Mouse (Mus musculus): ENCODE results near the gene Zscan4b.
"Not testable (repeated sequence)": the region's sequence is repeated elsewhere in the genome, so short reads cannot be mapped to it uniquely, and the experiment has no call there.

The Zscan4b gene

DNA sequence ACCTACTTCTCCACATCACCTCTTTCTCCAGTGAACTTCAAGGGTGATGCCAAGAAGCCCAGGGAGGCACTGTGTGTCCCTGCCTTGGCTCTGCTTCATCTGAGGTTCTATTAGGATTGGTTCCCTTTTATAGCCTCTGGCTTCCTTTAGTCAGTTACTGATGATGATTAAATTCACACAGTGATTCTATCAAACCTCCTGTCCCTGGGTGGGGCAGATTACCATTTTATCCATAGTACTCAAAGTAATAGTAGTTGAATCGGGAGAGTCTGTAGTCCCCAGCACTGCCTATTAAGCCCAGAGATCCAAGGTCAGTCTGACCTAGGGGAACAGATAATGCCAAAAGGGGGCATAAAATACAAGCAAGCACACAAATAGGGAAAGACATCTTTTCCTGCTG, at the start of gene Zscan4b:
TSS of gene Zscan4b (minus strand) at position 101 of the 400 bp plus-strand sequence.
- not testable (repeated sequence) for DNase-seq (ENCODE audit: low spot score in 2 of 2)
